Mouse (Mus musculus): ENCODE measurements at regions not wholly inside any gene's neighbourhood (a gene's known extent, or its start where the extent isn't known, plus 50 kb on each side); places are given as distances from the start of the nearest gene placed in this dataset.
A peak's percentile ranks its signal among the peaks of the same experiment; 100 is the strongest.

GRCm38 (mm10) chr14:46071244-46071643 lies 308.0 kb upstream of the Gm15217 start:
- Histone ChIP-seq H3K36me3 (no peaks in the 10 kb centered on the region), H3K4me1 (no peaks in the 10 kb centered on the region), H3K4me3 (no peak overlapping the region), H3K9ac (replicated peaks) (no peak overlapping the region), H3K27ac (replicated peaks) (no peak overlapping the region), H3K27me3 (no peaks in the 10 kb centered on the region), H3K4me2 (replicated peaks) (no peak overlapping the region), H3K9me3 (no peaks in the 10 kb centered on the region)
- 87% methylated on average over 5 of the region's 5 CpGs for WGBS
- no peak for ATAC-seq (replicated peaks)

- no peaks in the 10 kb centered on the region for H3K9me3 ChIP-seq
- H3K27me3 ChIP-seq: no peaks in the 10 kb centered on the region
- WGBS: 77% methylated on average over 2 of the region's 2 CpGs
- no peak overlapping the region for H3K27ac ChIP-seq (replicated peaks)
- H3K9ac ChIP-seq (replicated peaks): no peak overlapping the region
- H3K36me3 ChIP-seq: no peaks in the 10 kb centered on the region
- ATAC-seq (replicated peaks): no peak
- H3K4me2 ChIP-seq (replicated peaks): no peak overlapping the region
- no peak overlapping the region for H3K4me3 ChIP-seq
- no peaks in the 10 kb centered on the region for H3K4me1 ChIP-seq
Observed at GRCm38 (mm10) chr14:46076738-46077137, 302.5 kb upstream of the Gm15217 start.

GRCm38 (mm10) chr14:46077406-46078131 lies 301.6 kb upstream of the Gm15217 start:
- no peaks in the 10 kb centered on the region for H3K27me3 ChIP-seq
- ATAC-seq (replicated peaks): peak; percentile 69
- no peak overlapping the region for H3K4me3 ChIP-seq
- H3K36me3 ChIP-seq: no peaks in the 10 kb centered on the region
- no peaks in the 10 kb centered on the region for H3K9me3 ChIP-seq
- H3K27ac ChIP-seq (replicated peaks): no peak overlapping the region
- no peak overlapping the region for H3K4me2 ChIP-seq (replicated peaks)
- WGBS: 47% methylated on average over 11 of the region's 11 CpGs
- H3K9ac ChIP-seq (replicated peaks): no peak overlapping the region
- no peaks in the 10 kb centered on the region for H3K4me1 ChIP-seq

- ATAC-seq (replicated peaks): no peak
- Histone ChIP-seq H3K36me3 (no peaks in the 10 kb centered on the region), H3K4me2 (replicated peaks) (no peak overlapping the region), H3K27ac (replicated peaks) (no peak overlapping the region), H3K9ac (replicated peaks) (no peak overlapping the region), H3K4me1 (no peaks in the 10 kb centered on the region), H3K9me3 (no peaks in the 10 kb centered on the region), H3K4me3 (no peak overlapping the region), H3K27me3 (no peaks in the 10 kb centered on the region)
- 93% methylated on average over 5 of the region's 5 CpGs for WGBS
Observed at GRCm38 (mm10) chr14:46082646-46083045, 296.6 kb upstream of the Gm15217 start.

GRCm38 (mm10) chr14:46088968-46089691 lies 290.1 kb upstream of the Gm15217 start:
- H3K27me3 ChIP-seq: no peaks in the 10 kb centered on the region
- no peaks in the 10 kb centered on the region for H3K4me1 ChIP-seq
- no peak overlapping the region for H3K4me2 ChIP-seq (replicated peaks)
- no peak overlapping the region for H3K9ac ChIP-seq (replicated peaks)
- no peaks in the 10 kb centered on the region for H3K36me3 ChIP-seq
- no peak overlapping the region for H3K27ac ChIP-seq (replicated peaks)
- 74% methylated on average over 12 of the region's 12 CpGs for WGBS
- H3K9me3 ChIP-seq: no peaks in the 10 kb centered on the region
- H3K4me3 ChIP-seq: no peak overlapping the region
- ATAC-seq (replicated peaks): no peak

GRCm38 (mm10) chr14:46115950-46116349 lies 263.3 kb upstream of the Gm15217 start:
- no peaks in the 10 kb centered on the region for H3K36me3 ChIP-seq
- H3K9me3 ChIP-seq: no peaks in the 10 kb centered on the region
- no peak overlapping the region for H3K4me2 ChIP-seq (replicated peaks)
- H3K27me3 ChIP-seq: no peaks in the 10 kb centered on the region
- no peak overlapping the region for H3K4me3 ChIP-seq
- H3K9ac ChIP-seq (replicated peaks): no peak overlapping the region
- H3K4me1 ChIP-seq: no peaks in the 10 kb centered on the region
- no peak for ATAC-seq (replicated peaks)
- WGBS: 91% methylated on average over 3 of the region's 3 CpGs
- no peak overlapping the region for H3K27ac ChIP-seq (replicated peaks)

GRCm38 (mm10) chr14:46126541-46126940 lies 252.7 kb upstream of the Gm15217 start:
- H3K4me2 ChIP-seq (replicated peaks): no peak overlapping the region
- H3K4me1 ChIP-seq: no peaks in the 10 kb centered on the region
- H3K27ac ChIP-seq (replicated peaks): no peak overlapping the region
- no peak overlapping the region for H3K4me3 ChIP-seq
- 56% methylated on average over 1 of the region's 1 CpGs for WGBS
- H3K9me3 ChIP-seq: no peaks in the 10 kb centered on the region
- H3K36me3 ChIP-seq: no peaks in the 10 kb centered on the region
- no peak overlapping the region for H3K9ac ChIP-seq (replicated peaks)
- no peak for ATAC-seq (replicated peaks)
- no peaks in the 10 kb centered on the region for H3K27me3 ChIP-seq

- WGBS: 69% methylated on average over 3 of the region's 3 CpGs
- no peak overlapping the region for H3K4me2 ChIP-seq (replicated peaks)
- no peaks in the 10 kb centered on the region for H3K4me1 ChIP-seq
- ATAC-seq (replicated peaks): no peak
- H3K36me3 ChIP-seq: no peaks in the 10 kb centered on the region
- no peaks in the 10 kb centered on the region for H3K27me3 ChIP-seq
- no peaks in the 10 kb centered on the region for H3K9me3 ChIP-seq
- H3K4me3 ChIP-seq: no peak overlapping the region
- H3K27ac ChIP-seq (replicated peaks): no peak overlapping the region
- H3K9ac ChIP-seq (replicated peaks): no peak overlapping the region
Observed at GRCm38 (mm10) chr14:46129762-46130161, 249.5 kb upstream of the Gm15217 start.

- H3K9me3 ChIP-seq: no peaks in the 10 kb centered on the region
- H3K4me2 ChIP-seq (replicated peaks): no peak overlapping the region
- 34% methylated on average over 4 of the region's 4 CpGs for WGBS
- ATAC-seq (replicated peaks): no peak
- H3K4me1 ChIP-seq: peaks cover 17% of the 10 kb centered on the region
- H3K4me3 ChIP-seq: no peak overlapping the region
- H3K9ac ChIP-seq (replicated peaks): no peak overlapping the region
- H3K27ac ChIP-seq (replicated peaks): no peak overlapping the region
- H3K27me3 ChIP-seq: no peaks in the 10 kb centered on the region
- no peaks in the 10 kb centered on the region for H3K36me3 ChIP-seq
Observed at GRCm38 (mm10) chr14:46144175-46144574, 235.0 kb upstream of the Gm15217 start.

GRCm38 (mm10) chr14:46144707-46145106 lies 234.5 kb upstream of the Gm15217 start:
- H3K4me1 ChIP-seq: peaks cover 17% of the 10 kb centered on the region
- WGBS: 19% methylated on average over 6 of the region's 6 CpGs
- no peaks in the 10 kb centered on the region for H3K9me3 ChIP-seq
- no peak overlapping the region for H3K27ac ChIP-seq (replicated peaks)
- no peak for ATAC-seq (replicated peaks)
- no peaks in the 10 kb centered on the region for H3K36me3 ChIP-seq
- no peaks in the 10 kb centered on the region for H3K27me3 ChIP-seq
- H3K9ac ChIP-seq (replicated peaks): no peak overlapping the region
- no peak overlapping the region for H3K4me3 ChIP-seq
- H3K4me2 ChIP-seq (replicated peaks): no peak overlapping the region

- peak; percentile 39; the same call in 1 of the 2 replicates for ATAC-seq (replicated peaks)
Observed at GRCm38 (mm10) chr14:46145584-46145983, 233.6 kb upstream of the Gm15217 start.

GRCm38 (mm10) chr14:46149073-46149661 lies 230.0 kb upstream of the Gm15217 start:
- Histone ChIP-seq H3K9me3 (no peaks in the 10 kb centered on the region), H3K4me3 (no peak overlapping the region), H3K9ac (replicated peaks) (no peak overlapping the region), H3K36me3 (no peaks in the 10 kb centered on the region), H3K27ac (replicated peaks) (no peak overlapping the region), H3K4me1 (peaks cover 17% of the 10 kb centered on the region), H3K4me2 (replicated peaks) (no peak overlapping the region), H3K27me3 (no peaks in the 10 kb centered on the region)
- no peak; the same call in 1 of the 2 replicates for ATAC-seq (replicated peaks)
- WGBS: 63% methylated on average over 6 of the region's 6 CpGs

More at GRCm38 (mm10) chr14:46145584-46145983, 233.6 kb upstream of the Gm15217 start:
- WGBS: 20% methylated on average over 7 of the region's 7 CpGs
- Histone ChIP-seq H3K9me3 (no peaks in the 10 kb centered on the region), H3K27ac (replicated peaks) (no peak overlapping the region), H3K9ac (replicated peaks) (no peak overlapping the region), H3K4me1 (peaks cover 17% of the 10 kb centered on the region), H3K36me3 (no peaks in the 10 kb centered on the region), H3K4me2 (replicated peaks) (no peak overlapping the region), H3K4me3 (no peak overlapping the region), H3K27me3 (no peaks in the 10 kb centered on the region)
